Mouse (Mus musculus) C2C12 (cell line): ENCODE results near the gene Olfr1353. TPM values are rescaled to one million over a fixed set of nuclear protein-coding genes. Genes with fewer than 3 reads are reported as not detected.
"Not testable (repeated sequence)": the region's sequence is repeated elsewhere in the genome, so short reads cannot be mapped to it uniquely, and the experiment has no call there.

ENCODE experiments used
- H3K27me3 ChIP-seq: one replicate; pipeline ENCODE4 v1.6.1; 2011; ENCODE audit not compliant: control insufficient read depth, insufficient read depth, insufficient read length
- H3K36me3 ChIP-seq: one replicate; pipeline ENCODE4 v1.6.1; 2011; ENCODE audit not compliant: control insufficient read depth, insufficient read depth
- H3K4me3 ChIP-seq: one replicate; pipeline ENCODE4 v1.5.1; 2011; ENCODE audit warnings: mild to moderate bottlenecking, control low read depth; ENCODE audit not compliant: poor library complexity, insufficient read depth, severe bottlenecking
- H3K79me2 ChIP-seq: one replicate; pipeline ENCODE4 v1.6.1; 2011; ENCODE audit not compliant: control insufficient read depth, insufficient read depth
- H3K79me3 ChIP-seq: one replicate; pipeline ENCODE4 v1.6.1; 2011; ENCODE audit warnings: low read depth, control low read depth
- H3ac ChIP-seq: one replicate; pipeline ENCODE3; 2011; ENCODE audit warnings: low read depth; ENCODE audit not compliant: control insufficient read depth, insufficient read length
- CEBPB ChIP-seq: IDR thresholded peaks from one replicate; pipeline ENCODE4 v1.6.1; 2011; ENCODE audit warnings: low read depth, mild to moderate bottlenecking, control low read depth, moderate library complexity
- CTCF ChIP-seq: IDR thresholded peaks from one replicate; pipeline ENCODE4 v1.5.1; 2011; ENCODE audit not compliant: control insufficient read depth, insufficient read depth, insufficient read length
- FOSL1 ChIP-seq: IDR thresholded peaks from one replicate; pipeline ENCODE4 v1.8.0; 2011; ENCODE audit warnings: mild to moderate bottlenecking, low read length; ENCODE audit not compliant: poor library complexity, insufficient read depth, severe bottlenecking
- MAX ChIP-seq: IDR thresholded peaks from one replicate; pipeline ENCODE4 v1.6.1; 2011; ENCODE audit warnings: mild to moderate bottlenecking, control low read depth
- MYOD1 ChIP-seq: IDR thresholded peaks from one replicate; pipeline ENCODE4 v1.6.1; 2011; ENCODE audit warnings: low read depth; ENCODE audit not compliant: control insufficient read depth, insufficient read length
- MYOG ChIP-seq: IDR thresholded peaks from one replicate; pipeline ENCODE4 v1.6.1; 2011; ENCODE audit not compliant: control insufficient read depth, insufficient read length; ENCODE audit errors: extremely low read depth
- USF1 ChIP-seq: IDR thresholded peaks from one replicate; pipeline ENCODE4 v1.6.1; 2011; ENCODE audit warnings: low read depth, mild to moderate bottlenecking, control low read depth, moderate library complexity
- long read RNA-seq, 2 experiments: library from polyadenylated mRNA; unstranded; transcript quantifications; one replicate each; pipeline ENCODE4 v2.0.0; 2019 to 2020
- polyA plus RNA-seq: library from polyadenylated mRNA; unstranded; fragments of >200 nt; fragmentation: generic; extraction: Trizol; gene quantifications from one replicate; pipeline ENCODE4 v1.2.1, GENCODE M21; 2012; ENCODE audit warnings: missing spikeins

Gene Olfr1353
- polyA plus RNA-seq: not detected
- long read RNA-seq, experiment 1: 0 reads
- long read RNA-seq, experiment 2: 0 reads

- not testable (repeated sequence) for H3K4me3 ChIP-seq, H3ac ChIP-seq, H3K79me2 ChIP-seq, H3K79me3 ChIP-seq, H3K36me3 ChIP-seq, H3K27me3 ChIP-seq
Measured at GRCm38 (mm10) chr10:78963009-78963408, at the start of gene Olfr1353. Gene Olfr1353 (plus strand): TSS chr10:78963309.

- not testable (repeated sequence) for H3K79me2 ChIP-seq, H3K79me3 ChIP-seq, H3K36me3 ChIP-seq, H3K4me3 ChIP-seq, H3ac ChIP-seq, H3K27me3 ChIP-seq
Measured at GRCm38 (mm10) chr10:78950336-78950735, 12.8 kb upstream of the Olfr1353 start, which contains the start of gene Olfr8. Gene Olfr8 (plus strand): TSS chr10:78950636.

GRCm38 (mm10) chr10:78980750-78981149 is 17.6 kb downstream of the Olfr1353 start, which contains the start of gene Olfr1352:
Gene Olfr1352 (plus strand): TSS chr10:78981050.
- Histone ChIP-seq H3K79me3 (no peaks in the 10 kb centered on the region), H3K4me3 (no peak within 1 kb of the TSS), H3K36me3 (no peaks in the 10 kb centered on the region), H3K79me2 (no peaks in the 10 kb centered on the region), H3ac (no peak within 1 kb of the TSS), H3K27me3 (no peaks in the 10 kb centered on the region)
- TF ChIP-seq USF1 (no peak), MAX (no peak), MYOD1 (no peak), FOSL1 (no peak), CTCF (no peak)

GRCm38 (mm10) chr10:79012172-79012571 is 49.1 kb downstream of the Olfr1353 start, which contains the start of gene Olfr1351:
Gene Olfr1351 (plus strand): TSS chr10:79012472.
- Histone ChIP-seq H3K36me3 (no peaks in the 10 kb centered on the region), H3K79me2 (no peaks in the 10 kb centered on the region), H3K79me3 (no peaks in the 10 kb centered on the region), H3K4me3 (no peak within 1 kb of the TSS), H3ac (no peak within 1 kb of the TSS), H3K27me3 (no peaks in the 10 kb centered on the region)
- TF ChIP-seq MAX: no peak
- no peak for TF ChIP-seq FOSL1
- TF ChIP-seq MYOG: no peak
- no peak for TF ChIP-seq CTCF
- no peak for TF ChIP-seq CEBPB
- no peak for TF ChIP-seq MYOD1
- TF ChIP-seq USF1: no peak

Other genes with a start within 250 kb of the Olfr1353 start
- gene Casp14, start 245.0 kb upstream of the Olfr1353 start, polyA plus RNA-seq: not detected
- gene Ccdc105, start 210.2 kb upstream of the Olfr1353 start, polyA plus RNA-seq: not detected
- gene Slc1a6, start 182.8 kb upstream of the Olfr1353 start, polyA plus RNA-seq: not detected
- gene Olfr1356, start 111.1 kb upstream of the Olfr1353 start, polyA plus RNA-seq: not detected
- gene Olfr1355, start 87.8 kb upstream of the Olfr1353 start, polyA plus RNA-seq: not detected
- not detected for gene Olfr1354, start 50.1 kb upstream of the Olfr1353 start, polyA plus RNA-seq
- not detected for gene Olfr8, start 12.7 kb upstream of the Olfr1353 start, polyA plus RNA-seq
- gene Olfr1352, start 17.7 kb downstream of the Olfr1353 start, polyA plus RNA-seq: not detected
- gene Olfr1351, start 49.2 kb downstream of the Olfr1353 start, polyA plus RNA-seq: not detected
- gene Olfr57, start 65.4 kb downstream of the Olfr1353 start, polyA plus RNA-seq: not detected
- 1.7 TPM for gene 2610008E11Rik, start 134.3 kb downstream of the Olfr1353 start, polyA plus RNA-seq
- not detected for gene Vmn2r80, start 185.5 kb downstream of the Olfr1353 start, polyA plus RNA-seq